Mouse (Mus musculus) CH12F3 (cell line): ENCODE measurements around the gene Lamb3.

Source experiments
- in situ Hi-C: fragments of 300-500 bp; cut with MboI; formaldehyde crosslinking; loops from 2 replicates; pipeline ENCODE4 v1.14.3; 2020; ENCODE audit warnings: low sequenced_read_pairs

The Lamb3 gene

GRCm38 (mm10) chr1:193242863-193243262, 35.4 kb downstream of the Lamb3 start:
- in situ Hi-C loops: no loop called here

DNA sequence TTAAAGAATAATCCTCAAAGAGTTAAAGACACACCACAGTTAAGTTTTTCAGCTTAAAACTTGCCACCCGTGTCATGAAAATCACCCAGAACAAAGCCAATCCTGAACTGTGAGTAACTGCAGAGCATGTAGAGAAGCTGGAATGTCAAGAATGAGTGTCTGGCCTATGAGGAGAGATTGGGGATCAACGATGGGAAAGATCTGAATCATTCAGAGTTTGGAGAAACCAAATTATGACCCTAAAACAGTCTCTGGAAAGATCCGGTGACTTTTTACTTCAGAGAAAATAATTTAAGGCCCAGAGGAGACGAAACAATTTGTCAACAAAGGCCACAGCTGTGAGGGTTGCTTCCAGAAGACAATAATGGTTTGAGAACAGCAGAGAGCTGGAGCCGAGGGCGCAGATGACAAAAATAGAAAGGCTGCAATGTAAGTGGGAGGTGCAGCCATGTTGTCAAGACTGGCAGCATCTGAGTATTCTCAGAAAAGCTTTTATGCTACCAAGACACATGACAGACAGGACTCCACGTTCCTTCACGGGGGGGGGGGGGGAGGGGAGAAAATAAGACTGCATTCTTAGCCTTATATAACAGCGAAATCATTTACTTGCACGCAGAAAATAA, 36.2 kb downstream of the Lamb3 start:
- in situ Hi-C loops: no loop called here

GRCm38 (mm10) chr1:193244235-193244634, 36.7 kb downstream of the Lamb3 start:
- in situ Hi-C loops: no loop called here

DNA sequence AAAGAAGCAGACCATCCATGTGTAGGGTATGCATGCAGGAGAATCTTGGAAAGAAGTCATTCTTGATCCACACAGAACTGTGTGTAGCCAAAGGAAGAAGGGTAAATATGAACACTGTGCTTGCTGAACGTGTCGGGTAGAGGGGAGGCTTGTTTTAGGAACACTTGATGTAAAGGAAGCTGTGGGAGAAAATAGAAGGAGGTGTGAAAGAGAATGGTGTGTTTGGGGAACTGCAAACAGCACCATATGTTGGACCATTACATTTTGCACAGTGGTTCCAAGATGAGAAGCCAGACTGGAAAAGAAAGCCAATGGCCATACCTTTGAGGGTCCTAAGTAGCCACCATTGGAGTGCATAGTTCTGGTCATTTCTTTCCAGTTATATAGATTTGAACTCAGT, 42.5 kb downstream of the Lamb3 start:
- in situ Hi-C loops: loop anchor here (10.0 kb wide), 1 partner anchor 125 kb away; the partner anchor contains the start of gene Camk1g

DNA sequence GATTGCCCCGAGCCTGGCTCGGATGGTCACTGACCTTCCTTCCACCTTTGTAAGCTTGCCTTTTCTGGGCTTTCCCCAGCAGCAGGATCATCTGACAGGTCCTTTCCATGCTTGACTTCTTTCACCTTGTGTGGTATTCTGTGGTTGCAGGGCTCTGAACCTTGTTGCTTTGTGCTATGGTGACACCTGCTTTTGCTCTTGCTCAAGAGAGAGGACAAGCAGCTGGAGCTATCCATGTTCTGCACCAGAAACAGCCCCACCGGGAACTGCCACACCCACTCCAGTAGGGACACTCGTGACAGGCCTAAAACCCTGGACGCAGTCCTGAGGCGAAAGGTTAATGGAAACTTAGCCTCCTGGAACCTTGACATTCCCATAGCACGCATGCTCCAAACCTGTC, 43.9 kb downstream of the Lamb3 start:
- in situ Hi-C loops: loop anchor here (10.0 kb wide), 1 partner anchor 123 kb away; the partner anchor contains the start of gene Camk1g

DNA sequence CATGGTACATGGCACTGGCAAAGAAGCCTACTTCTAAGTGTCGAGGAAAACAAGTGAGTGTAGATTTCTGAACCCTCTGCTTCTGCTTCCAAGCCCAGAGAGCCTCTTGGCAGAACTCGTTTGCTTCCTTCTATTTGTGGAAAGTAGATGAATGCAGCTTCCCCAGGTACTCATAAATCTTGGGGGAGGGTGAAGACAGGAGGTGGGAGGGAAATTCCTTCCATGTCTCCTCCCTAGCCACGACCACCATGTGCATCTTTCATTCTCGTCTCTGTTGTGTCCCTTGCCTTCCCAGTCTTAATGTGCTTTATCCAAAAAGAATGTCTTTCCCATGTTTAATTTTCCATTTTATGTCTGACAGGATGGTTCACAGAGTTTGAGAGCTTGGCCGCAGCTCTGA, 45.1 kb downstream of the Lamb3 start:
- in situ Hi-C loops: loop anchor here (10.0 kb wide), 1 partner anchor 122 kb away; the partner anchor contains the start of gene Camk1g

DNA sequence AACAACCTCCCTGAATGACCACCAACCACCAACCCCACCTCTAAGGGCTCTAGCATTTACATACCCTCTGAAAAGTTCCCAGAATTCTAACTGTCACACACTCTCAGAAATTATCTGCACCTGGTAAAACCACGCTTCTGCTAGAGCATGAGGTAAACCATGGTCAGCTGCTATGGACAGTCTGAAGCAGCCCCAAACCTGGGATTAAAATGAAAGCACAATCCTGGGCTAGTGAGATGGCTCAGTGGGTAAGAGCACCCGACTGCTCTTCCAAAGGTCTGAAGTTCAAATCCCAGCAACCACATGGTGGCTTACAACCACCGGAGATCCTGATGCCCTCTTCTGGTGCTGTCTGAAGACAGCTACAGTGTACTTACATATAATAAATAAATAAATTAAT, 46.4 kb downstream of the Lamb3 start:
- in situ Hi-C loops: loop anchor here (10.0 kb wide), 1 partner anchor 121 kb away; the partner anchor contains the start of gene Camk1g

GRCm38 (mm10) chr1:193255032-193255431, 47.5 kb downstream of the Lamb3 start:
- in situ Hi-C loops: loop anchor here (5.0 to 10.0 kb wide), 2 partner anchors 62 to 120 kb away; partner anchors contain the start of gene Camk1g

GRCm38 (mm10) chr1:193255488-193256288, 48.2 kb downstream of the Lamb3 start:
- in situ Hi-C loops: loop anchor here (5.0 to 10.0 kb wide), 2 partner anchors 62 to 119 kb away; partner anchors contain the start of gene Camk1g

GRCm38 (mm10) chr1:193256289-193256577, 48.7 kb downstream of the Lamb3 start:
- in situ Hi-C loops: loop anchor here (5.0 to 10.0 kb wide), 2 partner anchors 61 to 119 kb away; partner anchors contain the start of gene Camk1g

DNA sequence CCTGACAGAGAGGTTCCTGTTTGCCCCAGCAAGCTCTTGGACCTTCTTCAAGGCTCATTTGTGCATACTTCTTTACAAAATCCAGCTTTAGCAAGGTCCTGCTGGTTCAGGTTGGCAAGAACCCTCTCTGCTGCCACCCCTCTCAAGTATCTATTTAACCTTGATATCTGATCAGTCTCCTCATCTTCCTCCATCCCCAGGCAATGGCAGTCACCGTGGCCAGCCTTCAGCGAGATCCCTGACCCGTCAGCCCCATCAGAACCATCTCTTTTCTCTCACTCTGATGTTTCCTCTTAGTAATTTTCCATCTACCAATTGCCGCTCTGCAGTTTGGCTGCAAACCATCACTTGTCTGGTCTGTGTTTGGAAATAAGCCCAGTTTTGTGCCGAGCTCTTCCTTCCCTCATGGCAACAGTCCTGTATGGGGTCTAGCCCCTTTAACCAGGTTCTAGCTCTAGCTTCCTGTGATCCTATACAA, 49.2 kb downstream of the Lamb3 start:
- in situ Hi-C loops: loop anchor here (5.0 to 10.0 kb wide), 2 partner anchors 61 to 118 kb away; partner anchors contain the start of gene Camk1g

DNA sequence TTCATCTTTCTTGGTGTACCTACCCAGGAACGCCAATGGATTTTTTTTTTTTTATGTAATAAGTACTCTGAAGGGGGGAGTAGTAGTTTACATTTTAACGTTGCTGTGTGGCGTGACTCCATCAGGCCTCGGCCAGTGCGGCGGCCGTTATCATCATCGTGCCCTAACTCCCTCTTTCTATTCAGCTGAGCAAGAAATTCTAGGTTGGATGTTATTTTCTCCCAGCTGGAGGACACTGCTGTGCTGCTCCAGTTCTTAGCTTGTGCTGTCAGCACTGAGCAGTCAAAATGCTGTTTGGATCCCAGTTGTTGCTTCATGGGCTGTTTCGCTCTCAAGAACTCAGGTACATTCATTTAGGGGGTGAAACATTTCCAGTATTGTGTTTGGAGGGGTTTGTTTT, 52.1 kb downstream of the Lamb3 start:
- in situ Hi-C loops: loop anchor here (5.0 to 10.0 kb wide), 2 partner anchors 58 to 115 kb away; partner anchors contain the start of gene Camk1g

GRCm38 (mm10) chr1:193261897-193262548, 54.5 kb downstream of the Lamb3 start:
- in situ Hi-C loops: no loop called here

GRCm38 (mm10) chr1:193263026-193263907, 55.8 kb downstream of the Lamb3 start:
- in situ Hi-C loops: no loop called here

DNA sequence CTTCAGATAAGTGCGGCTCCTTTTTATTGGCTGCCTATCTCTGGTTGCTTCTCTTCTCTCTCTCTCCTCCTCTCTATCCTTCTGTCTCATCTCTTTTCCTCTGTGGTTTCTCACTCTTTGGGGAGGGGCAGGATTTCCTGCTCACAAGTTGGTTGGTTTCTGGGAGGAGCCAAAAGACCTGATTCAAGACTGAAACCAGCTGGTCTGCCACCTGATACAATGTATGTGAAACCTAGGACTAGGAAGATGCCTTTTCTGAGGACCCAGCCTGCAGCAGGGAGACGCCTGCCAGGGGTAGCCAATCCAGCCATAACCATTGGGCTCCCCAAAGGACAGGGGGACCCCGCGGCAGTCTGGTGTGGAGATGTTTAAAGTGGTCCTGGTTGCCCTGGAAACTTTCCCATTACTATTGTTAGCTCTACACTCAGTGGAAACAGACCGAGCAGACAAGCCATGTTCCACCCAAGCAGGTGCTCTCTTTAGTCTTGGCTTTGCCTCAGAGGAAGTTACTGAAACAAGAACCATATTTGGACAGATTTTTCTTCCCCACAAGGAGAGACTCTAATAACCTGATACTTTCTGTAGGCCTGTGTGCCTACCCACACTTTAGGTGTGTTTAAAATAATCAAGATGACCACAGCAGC, 56.6 kb downstream of the Lamb3 start, which contains the start of gene Hsd11b1:
Gene Hsd11b1, minus strand, starts transcription at position 121 of the 644 bp plus-strand sequence.
- in situ Hi-C loops: no loop called here

GRCm38 (mm10) chr1:193265734-193266133, 58.2 kb downstream of the Lamb3 start:
- in situ Hi-C loops: no loop called here

DNA sequence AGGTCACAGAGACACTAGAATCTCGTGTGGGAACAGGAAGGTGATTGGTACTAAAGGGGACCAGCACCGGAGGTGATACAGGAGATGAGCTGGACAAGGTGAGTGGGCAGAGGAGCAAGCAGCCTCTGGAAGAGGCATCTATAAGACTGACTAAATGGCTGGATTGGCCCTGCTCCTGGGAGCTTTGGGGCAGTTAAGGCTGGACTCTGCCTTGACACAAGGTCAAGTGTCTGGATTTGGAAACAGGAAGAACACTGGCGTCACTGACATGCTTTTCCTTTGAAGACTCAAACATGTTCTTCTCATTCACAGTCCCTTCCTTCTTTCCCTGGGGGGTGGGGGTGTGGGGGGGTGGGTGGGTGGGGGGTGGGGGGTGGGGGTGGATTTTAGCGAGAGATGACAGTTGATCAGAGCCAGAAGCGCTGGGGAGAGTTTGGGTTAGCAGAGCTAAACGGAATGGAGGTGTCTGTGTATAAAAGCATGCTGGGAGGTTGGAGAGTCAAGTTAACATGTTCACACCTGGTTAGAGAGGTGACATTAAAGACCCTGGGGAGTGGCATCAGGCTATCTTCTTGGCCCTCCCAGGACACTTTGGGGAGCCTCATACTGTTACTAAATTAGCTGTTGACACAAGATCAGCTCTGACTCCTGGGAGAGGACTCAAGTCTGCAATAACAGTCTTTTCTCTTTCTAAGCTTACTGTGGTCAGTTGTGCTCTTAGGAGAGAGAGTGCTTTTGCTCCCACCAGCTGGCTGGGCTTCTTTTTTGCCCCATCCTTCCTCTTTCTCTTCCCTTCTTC, 63.7 kb downstream of the Lamb3 start:
- in situ Hi-C loops: no loop called here

DNA sequence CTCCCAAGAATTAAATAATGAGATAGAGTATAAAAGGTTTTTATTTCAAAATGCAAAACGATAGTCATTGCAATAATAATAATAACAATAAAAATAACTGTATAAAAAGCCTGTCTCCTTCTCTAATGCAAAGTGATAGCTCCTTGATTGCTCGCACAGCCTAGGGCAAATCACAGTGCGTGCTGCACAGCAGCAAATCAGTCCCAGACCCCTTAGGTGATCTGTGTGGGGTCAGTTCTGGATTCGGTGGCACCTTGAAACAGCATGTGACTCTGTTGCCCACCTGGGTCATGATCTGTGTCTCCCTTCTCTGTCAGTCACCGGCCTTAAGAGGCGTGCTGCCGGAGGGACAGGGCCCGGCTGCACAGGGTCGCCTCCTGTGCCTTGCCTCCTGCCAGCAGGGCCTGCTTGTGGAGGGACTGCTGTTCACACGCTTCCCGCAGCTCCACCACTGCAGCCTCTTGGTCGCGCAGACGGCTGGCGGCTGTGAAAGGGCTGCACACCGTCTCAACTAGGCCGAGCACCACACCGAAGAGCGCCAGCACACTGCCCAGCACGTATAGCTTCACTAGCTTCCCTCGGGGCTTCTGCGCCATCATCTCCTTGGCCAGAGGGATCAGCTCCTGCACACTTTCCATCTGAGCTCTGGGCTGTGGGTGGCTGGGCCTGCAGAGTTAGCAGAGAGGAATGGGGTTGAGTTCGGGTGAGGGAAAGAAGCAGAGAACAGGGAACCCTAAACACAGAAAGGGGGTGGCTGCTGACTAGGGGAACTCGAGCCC, 64.8 kb downstream of the Lamb3 start:
- in situ Hi-C loops: no loop called here
